Mouse (Mus musculus) B cell, adult 2 months (primary cell): ENCODE measurements around the gene Rtkn2.

Experiments
- DNase-seq, 2 experiments: peaks; one replicate each; pipeline ENCODE4 v3.0.0; 2022

The Rtkn2 gene

DNA sequence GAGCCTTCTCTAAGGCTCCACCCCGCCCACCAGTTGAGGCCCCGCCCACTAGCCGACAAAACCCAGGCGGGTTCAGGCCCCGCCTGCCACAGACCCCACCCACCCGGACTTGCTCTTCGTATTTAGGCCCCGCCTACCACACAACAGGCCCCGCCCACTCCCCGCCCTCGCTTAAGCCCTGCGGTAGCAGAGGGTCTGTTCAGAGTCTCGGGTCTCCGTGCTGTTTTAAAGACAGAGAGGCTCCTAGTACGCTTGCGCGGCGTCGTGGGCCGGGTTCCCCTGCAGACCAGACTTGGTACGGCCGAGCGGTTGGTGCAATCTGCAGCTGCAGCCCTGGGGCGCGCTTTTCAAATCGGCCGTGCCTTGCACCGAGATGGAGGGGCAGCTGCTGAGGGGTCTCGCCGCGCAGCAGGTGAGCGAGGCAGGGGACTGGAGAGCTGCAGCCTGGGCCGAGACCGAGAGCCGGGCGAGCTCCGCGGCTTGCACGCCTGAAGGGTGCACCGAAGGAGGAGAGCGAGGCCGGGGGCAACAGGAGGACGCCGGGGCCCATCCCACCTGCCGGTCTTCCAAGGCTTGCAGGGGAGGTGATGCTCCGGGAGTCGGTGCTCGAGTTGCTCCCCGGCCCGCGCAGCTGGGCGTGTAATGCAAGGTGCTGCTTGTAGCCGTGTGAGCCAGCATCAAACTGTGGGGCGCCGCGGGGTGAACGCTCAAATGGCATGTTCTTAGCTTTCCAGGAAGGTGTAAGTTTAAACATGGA, at the start of gene Rtkn2:
TSS of gene Rtkn2 (plus strand) at position 170 of the 757 bp plus-strand sequence.
- DNase-seq: peak; percentile 94 to 95

- no peak for DNase-seq
Measured at GRCm38 (mm10) chr10:67931328-67931727, 48.0 kb upstream of the Rtkn2 start.

DNA sequence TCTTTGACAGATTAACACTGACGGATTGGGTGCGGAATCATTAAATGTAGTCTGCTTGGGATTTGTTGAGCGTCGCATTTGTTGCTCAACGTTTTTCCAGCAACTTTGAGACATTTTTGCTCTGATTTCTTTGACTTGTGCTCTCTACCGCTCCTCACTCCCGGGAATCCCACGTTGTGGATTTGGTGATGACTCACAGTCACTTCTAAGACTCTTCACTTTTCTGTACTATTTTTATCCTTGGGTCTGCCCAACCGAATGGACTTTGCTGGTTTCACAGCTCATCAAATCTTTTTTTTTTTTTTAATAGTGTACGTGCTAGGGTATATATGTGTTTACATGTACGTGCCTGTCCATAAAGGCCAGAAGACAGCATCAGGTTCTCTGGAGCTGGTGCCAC, 46.6 kb upstream of the Rtkn2 start:
- no peak for DNase-seq

- no peak for DNase-seq
Measured at GRCm38 (mm10) chr10:67936944-67937343, 42.4 kb upstream of the Rtkn2 start.

- DNase-seq: no peak
Measured at GRCm38 (mm10) chr10:67937775-67938174, 41.6 kb upstream of the Rtkn2 start.

DNA sequence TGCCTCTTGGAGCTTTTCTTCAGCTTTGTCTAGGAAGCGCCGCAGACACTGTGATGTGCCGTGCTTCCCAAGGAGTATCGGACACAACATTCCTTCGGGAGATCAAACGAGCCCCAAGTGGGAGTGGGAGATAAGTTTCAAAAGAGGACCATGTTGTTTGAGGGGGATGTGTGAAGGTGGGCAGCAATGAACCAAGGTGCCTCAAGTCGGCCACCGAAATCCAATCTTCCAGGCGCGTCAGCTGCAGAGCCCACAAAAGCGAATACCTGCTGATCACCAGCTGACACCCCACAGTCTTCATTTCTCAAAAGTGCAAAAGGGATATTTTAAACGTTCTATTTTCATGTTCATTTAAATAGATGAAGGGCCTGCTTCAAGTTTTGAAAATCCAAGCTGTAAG, 39.8 kb upstream of the Rtkn2 start:
- no peak for DNase-seq

- DNase-seq: peak; percentile 24 to 37
Measured at GRCm38 (mm10) chr10:67943513-67943912, 35.9 kb upstream of the Rtkn2 start.

GRCm38 (mm10) chr10:67950059-67950748, 29.2 kb upstream of the Rtkn2 start:
- peak; percentile 24 to 31 for DNase-seq

GRCm38 (mm10) chr10:67951690-67952089, 27.7 kb upstream of the Rtkn2 start:
- no peak for DNase-seq

GRCm38 (mm10) chr10:67955982-67956381, 23.4 kb upstream of the Rtkn2 start:
- DNase-seq: no peak

DNA sequence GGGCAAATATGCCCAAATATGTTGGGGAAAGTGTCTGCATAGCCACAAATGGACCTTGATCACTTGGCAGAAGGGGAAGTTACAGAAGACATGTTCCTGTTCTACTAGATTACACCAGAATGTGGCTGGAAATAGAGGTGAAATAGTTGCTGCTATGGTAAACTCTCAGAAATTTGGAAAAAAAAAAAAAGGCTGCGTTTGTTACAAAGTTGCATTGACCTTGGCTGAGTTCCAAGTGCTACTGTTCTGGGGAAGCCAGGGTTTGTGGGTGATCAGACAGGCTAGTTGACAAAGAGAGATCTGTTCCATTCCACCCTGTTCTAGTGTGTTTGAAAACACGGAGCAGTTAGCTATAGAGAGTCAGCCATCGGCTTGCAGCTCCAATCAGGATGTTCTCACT, 19.4 kb upstream of the Rtkn2 start:
- no peak for DNase-seq

DNA sequence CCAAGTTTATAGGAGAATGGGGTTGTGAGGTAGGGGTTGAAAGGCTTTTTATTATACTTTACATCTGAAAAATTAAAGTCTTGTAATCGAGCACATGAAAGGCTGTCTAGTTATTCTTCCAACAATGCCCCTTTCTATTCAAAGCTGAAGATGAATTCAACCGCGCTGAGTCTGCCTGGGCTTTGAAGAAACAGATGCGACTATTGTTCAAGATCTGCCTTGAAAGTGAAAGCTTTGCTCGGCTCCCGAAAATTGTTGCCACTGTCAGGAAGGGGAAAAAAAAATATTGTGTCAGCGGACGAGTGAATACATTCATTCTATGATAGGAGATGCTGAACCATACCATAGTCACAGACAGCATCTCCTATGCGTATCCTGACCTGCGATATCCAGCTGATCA, 16.9 kb upstream of the Rtkn2 start:
- DNase-seq: no peak

GRCm38 (mm10) chr10:67964060-67964459, 15.3 kb upstream of the Rtkn2 start:
- DNase-seq: no peak

- DNase-seq: no peak
Measured at GRCm38 (mm10) chr10:67965251-67965986, 14.0 kb upstream of the Rtkn2 start.

DNA sequence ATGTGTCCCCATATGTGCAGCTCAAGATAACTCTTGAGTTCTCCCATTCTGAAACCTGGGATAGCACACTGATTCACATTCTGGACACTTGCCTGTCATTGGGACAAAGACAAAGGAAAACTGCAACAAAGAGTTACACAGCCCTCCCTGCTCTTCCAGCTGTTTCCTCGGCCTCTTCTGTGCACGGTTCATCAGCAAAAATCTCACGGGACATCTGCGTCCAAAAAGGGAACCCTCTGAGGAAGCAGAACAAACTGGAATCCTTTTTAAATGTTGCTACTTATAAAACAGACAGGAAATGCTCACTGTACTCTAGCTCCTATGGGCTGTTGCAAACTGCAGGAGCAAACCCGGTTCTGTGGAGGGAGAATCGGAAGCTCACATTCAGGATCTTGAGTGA, 13.3 kb upstream of the Rtkn2 start:
- no peak for DNase-seq

GRCm38 (mm10) chr10:67966983-67967382, 12.4 kb upstream of the Rtkn2 start:
- no peak for DNase-seq

DNA sequence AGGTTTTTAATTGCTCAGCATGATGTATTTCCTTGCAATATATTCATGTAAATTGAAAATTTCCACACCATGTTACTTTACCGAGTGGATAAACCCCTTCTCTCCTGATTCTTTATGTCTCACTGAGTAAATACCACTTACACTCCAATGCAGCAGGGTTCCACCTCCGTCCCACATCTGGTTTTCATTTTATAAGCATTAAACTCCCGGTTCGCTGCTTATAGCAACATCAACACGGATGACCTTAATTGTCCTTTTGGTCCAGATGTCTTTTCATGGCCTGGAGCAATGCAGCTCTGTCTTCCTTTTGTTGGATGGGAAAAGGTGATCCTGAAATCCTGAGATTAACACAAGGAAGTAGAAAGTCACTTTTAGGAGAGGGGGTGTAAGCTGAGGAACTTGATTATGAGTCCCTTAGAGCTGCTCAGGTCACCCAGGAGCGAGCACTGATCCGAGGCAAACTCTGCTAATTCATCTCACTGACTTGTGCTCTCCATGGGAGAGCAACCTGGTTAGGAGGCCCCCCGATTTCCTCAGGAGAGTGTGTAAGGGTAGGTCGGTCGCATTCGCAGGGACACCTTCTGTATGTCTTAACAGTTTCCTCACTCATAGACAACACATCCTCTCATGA, 8.1 kb upstream of the Rtkn2 start:
- no peak for DNase-seq

DNA sequence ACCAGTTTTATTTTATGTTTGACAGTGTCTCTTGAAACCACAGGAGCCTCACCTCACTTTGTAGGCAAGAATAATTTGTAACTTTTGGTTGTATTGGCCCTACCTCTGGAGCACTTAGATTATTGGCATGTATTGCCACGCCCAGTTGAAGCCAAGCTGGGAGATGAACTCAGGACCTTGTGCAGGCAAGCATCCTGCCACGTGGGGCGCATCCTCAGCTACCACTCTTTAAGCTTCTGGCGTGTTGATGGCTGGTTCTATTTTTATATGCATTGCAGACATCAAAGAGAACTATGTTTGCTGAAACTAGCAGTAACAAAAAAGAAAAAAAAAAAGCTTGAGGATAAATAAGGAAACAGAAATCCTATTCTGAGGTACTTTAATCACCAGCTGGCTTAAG, 2.1 kb upstream of the Rtkn2 start:
- DNase-seq: no peak

DNA sequence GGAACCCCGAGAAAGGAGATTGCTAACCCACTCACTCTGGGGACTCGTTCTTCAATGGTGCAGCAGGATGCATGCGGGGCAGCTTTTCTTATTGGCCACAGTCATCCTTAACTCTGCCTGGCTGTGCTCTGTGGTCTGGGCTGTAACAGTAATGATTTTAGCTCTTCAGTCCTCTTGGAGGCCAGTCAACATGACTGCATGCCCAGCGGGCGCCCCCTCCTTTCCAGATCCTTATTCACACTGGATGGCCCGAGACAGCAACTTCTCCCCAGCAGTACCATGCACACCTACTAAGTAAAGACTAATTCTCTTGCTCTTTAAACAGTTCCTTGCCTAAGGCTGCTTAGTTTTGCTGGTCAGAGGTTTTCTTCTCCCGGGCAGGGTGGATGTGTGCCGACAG, 4.4 kb downstream of the Rtkn2 start:
- DNase-seq: no peak

GRCm38 (mm10) chr10:67984271-67984943, 5.0 kb downstream of the Rtkn2 start:
- peak; percentile 60 to 65 for DNase-seq

DNA sequence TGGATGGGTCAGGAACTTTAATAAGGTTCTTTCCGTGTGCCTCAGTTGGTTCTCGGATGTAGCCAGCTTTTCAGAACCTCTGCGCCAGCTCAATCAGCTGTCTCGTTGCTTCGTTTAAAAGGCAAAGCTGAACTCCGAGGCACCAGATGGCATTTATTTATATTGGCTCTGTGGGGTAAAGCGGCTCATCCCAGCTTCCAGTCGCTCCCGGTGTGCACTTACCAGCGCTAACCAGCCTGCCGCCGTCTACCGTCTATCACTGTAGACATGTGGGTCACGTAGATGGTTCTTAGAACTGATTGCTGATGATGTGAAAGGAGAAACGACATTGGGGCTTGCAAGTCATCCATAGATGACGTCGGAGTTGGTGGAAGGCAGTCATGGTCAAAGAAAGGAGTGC, 5.7 kb downstream of the Rtkn2 start:
- DNase-seq: no peak

GRCm38 (mm10) chr10:67995356-67995755, 16.0 kb downstream of the Rtkn2 start:
- no peak for DNase-seq

- peak; percentile 52 to 54 for DNase-seq
Measured at GRCm38 (mm10) chr10:67996171-67996570, 16.8 kb downstream of the Rtkn2 start.
